Mouse (Mus musculus) left cerebral cortex, adult 11 months (tissue): ENCODE results near the gene Fam71a.

Source experiments
- DNase-seq: peaks from one replicate; pipeline ENCODE4 v3.0.0; 2022; ENCODE audit warnings: low spot score

The Fam71a gene

DNA sequence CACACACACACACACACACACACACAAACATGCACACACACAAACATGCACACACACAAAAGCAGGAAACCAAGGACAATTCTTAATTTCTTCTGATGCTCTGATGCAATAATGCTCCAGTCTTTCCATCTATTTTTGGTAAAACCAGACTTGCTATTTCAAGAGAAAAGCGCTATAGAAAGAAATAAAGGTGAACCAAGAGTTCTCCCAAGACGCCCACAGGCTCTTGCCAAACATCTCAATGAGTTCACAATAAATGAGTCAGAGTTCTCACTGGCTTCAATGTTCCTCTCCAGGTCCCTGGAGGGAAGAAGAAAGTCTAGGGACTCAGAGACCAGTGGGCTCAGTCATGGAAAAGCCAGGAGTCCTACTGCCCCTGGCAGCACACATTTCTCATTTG is 40.9 kb downstream of the Fam71a start:
- no peak for DNase-seq

DNA sequence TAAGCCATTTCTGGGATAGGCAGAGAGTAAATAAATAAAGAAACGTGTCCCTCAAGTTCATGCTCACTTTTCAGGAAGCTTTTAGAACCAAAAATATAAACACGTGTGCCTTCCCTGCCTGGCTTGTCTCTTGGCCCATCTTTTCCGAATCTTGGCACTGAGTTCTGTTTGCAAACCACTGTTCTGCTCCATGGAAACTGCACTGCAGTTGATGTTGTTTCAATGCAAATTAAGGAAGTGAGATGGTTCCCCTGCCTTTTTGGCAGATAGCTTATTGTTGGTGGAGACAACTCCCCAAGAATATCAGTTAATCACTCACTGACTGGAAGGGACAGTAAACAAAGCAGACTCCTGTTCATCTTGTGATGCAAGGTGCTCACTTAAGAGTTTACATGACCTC is 41.9 kb downstream of the Fam71a start:
- DNase-seq: no peak

DNA sequence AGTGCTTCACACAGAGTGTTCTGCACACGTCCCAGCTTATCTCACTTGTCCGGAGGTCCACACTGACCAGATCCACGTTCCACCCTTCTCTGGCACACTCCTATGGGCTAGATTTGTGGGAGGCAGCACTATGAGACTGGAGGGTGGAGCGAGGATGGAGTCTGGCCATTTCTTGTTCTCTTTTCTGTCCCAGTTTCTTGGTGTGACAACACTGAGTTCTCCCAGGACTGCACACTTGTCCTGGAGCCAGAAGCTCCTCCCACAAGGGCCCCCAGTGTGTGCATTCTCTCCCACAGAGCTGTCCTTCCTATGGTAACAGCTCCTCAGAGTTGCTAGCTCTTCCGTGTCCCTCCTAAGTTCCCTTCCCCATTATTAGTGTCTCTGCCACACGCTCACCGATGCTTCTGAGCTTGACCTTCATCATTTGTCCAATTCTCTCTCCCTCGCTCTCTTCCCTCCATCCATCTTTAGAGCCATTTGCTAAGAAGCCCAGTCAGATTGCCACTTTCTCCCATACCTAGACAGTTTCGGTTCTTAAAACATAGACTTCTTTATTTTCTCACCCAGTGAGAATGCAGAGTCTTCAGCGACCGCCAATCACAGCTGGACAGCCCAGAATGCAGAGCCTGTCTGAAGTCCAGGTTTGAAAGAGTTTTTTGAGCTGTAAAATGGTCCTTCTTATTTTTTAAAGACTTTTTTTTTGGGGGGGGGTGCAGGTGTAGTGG is 48.9 kb downstream of the Fam71a start:
- DNase-seq: no peak

DNA sequence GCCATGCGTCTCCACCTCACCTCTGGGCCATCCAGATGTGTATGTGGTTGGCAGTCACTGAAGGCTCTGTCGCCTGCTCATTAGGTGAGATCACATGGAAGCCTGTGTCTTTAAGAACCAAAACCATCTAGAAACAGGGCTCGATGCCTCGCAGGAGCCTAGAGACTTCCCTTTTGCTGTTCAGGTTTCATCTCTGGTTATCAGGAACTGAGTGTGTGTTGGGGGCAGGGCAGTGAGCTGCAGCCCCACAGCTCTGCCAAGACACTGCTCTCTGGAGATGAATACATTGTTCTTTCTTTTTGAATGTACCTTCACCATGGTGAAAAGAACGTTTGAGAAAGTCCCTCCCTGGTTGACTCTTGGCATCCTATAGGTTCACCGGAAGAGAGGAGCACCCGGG is 49.7 kb downstream of the Fam71a start:
- DNase-seq: no peak
